Mouse (Mus musculus): ENCODE measurements around the gene Socs2. TPM values are rescaled to one million over a fixed set of nuclear protein-coding genes. Genes with fewer than 3 reads are reported as not detected.

Socs2 gene
- total and polyA plus RNA-seq, 3 experiments: 16.5 to 24.9 TPM; not detected in 1

DNA sequence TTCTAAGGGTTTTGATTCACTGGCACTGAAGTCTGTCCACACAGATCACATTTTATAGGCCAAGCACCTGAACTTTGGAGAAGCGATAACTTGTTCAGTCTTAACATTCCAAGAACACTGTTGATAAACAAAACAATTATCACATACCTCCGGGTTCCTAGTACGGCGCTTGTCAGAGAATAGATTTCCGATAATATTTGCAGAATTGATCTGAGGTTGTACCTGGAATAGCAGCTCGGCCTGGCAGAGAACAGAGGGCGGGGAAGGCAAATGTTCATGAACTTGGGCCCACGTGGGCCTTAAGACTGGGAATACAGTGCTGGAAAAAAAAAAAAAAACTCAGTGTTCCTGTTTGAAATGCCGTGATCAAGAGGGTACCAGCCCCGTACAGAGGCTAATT is 13.3 kb upstream of the Socs2 start:
- H3K36me3 ChIP-seq (ENCODE audit: control insufficient read depth in 1 of 2, insufficient read depth in 2 of 2, low read length in 2 of 2): no peaks in the 10 kb centered on the region
- no peaks in the 10 kb centered on the region for H3K4me1 ChIP-seq (ENCODE audit: control insufficient read depth in 1 of 2, insufficient read depth in 2 of 2, low read length in 2 of 2)
- no peak overlapping the region for H3K27ac ChIP-seq (ENCODE audit: control insufficient read depth, low read depth, low read length)
- no peaks in the 10 kb centered on the region for H3K79me2 ChIP-seq (ENCODE audit: control insufficient read depth, insufficient read depth, low read length, poor library complexity)
- H3K4me3 ChIP-seq (ENCODE audit: control insufficient read depth in 1 of 2, insufficient read depth in 1 of 2, low read depth in 2 of 2, low read length in 2 of 2): no peak overlapping the region
- H3K9me3 ChIP-seq (replicated peaks; ENCODE audit: insufficient read depth, low read length): no peaks in the 10 kb centered on the region
- H3K9ac ChIP-seq (ENCODE audit: control insufficient read depth, low read depth, low read length, poor library complexity, severe bottlenecking): no peak overlapping the region
- TF ChIP-seq CHD1 (IDR thresholded peaks at IDR 0.05; ENCODE audit: low read depth, low read length) (no peak), HCFC1 (IDR thresholded peaks at IDR 0.05; ENCODE audit: low read depth, low read length) (no peak), POLR2AphosphoS2 (IDR thresholded peaks at IDR 0.05; ENCODE audit: low read length) (no peak), MAZ (IDR thresholded peaks at IDR 0.05; ENCODE audit: low read depth, low read length) (no peak), POLR2AphosphoS5 (IDR thresholded peaks at IDR 0.05; ENCODE audit: borderline replicate concordance, low read depth, low read length) (no peak), POLR2A (IDR thresholded peaks at IDR 0.05; ENCODE audit: control insufficient read depth in 1 of 2, insufficient read depth in 1 of 2, low read depth in 1 of 2, low read length in 2 of 2, poor library complexity in 1 of 2) (no peak), BHLHE40 (IDR thresholded peaks at IDR 0.05; ENCODE audit: borderline replicate concordance, low read depth, low read length) (no peak), SMC3 (IDR thresholded peaks at IDR 0.05; ENCODE audit: low read depth, low read length) (no peak), NELFE (IDR thresholded peaks at IDR 0.05; ENCODE audit: low read depth, low read length) (no peak), E2F4 (IDR thresholded peaks at IDR 0.05; ENCODE audit: borderline replicate concordance, low read depth, low read length) (no peak), MEF2A (IDR thresholded peaks at IDR 0.05; ENCODE audit: extremely low read depth, insufficient replicate concordance, low read depth, low read length, poor library complexity, severe bottlenecking) (no peak), USF2 (IDR thresholded peaks at IDR 0.05; ENCODE audit: borderline replicate concordance in 1 of 2, insufficient read depth in 1 of 2, low read depth in 1 of 2, low read length in 2 of 2) (no peak), USF1 (IDR thresholded peaks at IDR 0.05; ENCODE audit: low read depth, low read length) (no peak)
- H3K27me3 ChIP-seq (ENCODE audit: control insufficient read depth in 1 of 2, insufficient read depth in 2 of 2, low read length in 2 of 2): peaks cover 0 to 7% of the 10 kb centered on the region in 2 experiments
- DNase-seq (ENCODE audit: low read depth, low spot score): no peak

DNA sequence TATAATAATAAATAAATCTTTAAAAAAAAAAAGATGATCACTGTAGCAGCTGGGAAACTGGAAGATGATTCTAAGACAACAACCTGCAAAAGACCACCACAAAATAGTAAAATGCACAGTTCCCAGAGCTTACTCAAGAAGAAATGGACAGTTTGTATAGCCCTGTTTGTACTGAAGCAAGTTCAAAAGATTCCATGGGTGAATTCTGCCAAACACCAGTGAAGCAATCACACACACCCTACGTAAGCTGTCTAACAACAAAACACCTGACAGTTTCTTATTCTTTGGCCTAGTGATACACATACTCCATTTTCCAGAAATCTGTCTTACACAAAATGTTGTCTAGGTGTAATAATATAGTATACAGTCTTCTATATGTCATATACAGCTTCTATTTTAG is 12.1 kb upstream of the Socs2 start:
- no peak for TF ChIP-seq TBP (IDR thresholded peaks at IDR 0.05; ENCODE audit: low read depth, low read length)
- Histone ChIP-seq H3K4me3 (ENCODE audit: control insufficient read depth in 1 of 2, insufficient read depth in 1 of 2, low read depth in 2 of 2, low read length in 2 of 2) (no peak overlapping the region), H3K27me3 (ENCODE audit: control insufficient read depth in 1 of 2, insufficient read depth in 2 of 2, low read length in 2 of 2) (peaks cover 3 to 7% of the 10 kb centered on the region in 2 experiments), H3K36me3 (ENCODE audit: control insufficient read depth in 1 of 2, insufficient read depth in 2 of 2, low read length in 2 of 2) (no peaks in the 10 kb centered on the region), H3K9ac (ENCODE audit: control insufficient read depth, low read depth, low read length, poor library complexity, severe bottlenecking) (no peak overlapping the region), H3K4me1 (ENCODE audit: control insufficient read depth in 1 of 2, insufficient read depth in 2 of 2, low read length in 2 of 2) (no peaks in the 10 kb centered on the region), H3K79me2 (ENCODE audit: control insufficient read depth, insufficient read depth, low read length, poor library complexity) (no peaks in the 10 kb centered on the region), H3K27ac (ENCODE audit: control insufficient read depth, low read depth, low read length) (no peak overlapping the region), H3K9me3 (replicated peaks; ENCODE audit: insufficient read depth, low read length) (no peaks in the 10 kb centered on the region)
- DNase-seq (ENCODE audit: low read depth, low spot score): no peak

Measured in MEL (cell line).